Comparison of ENCODE assay signal across 27 mouse cellular contexts in the genomic region with DNA sequence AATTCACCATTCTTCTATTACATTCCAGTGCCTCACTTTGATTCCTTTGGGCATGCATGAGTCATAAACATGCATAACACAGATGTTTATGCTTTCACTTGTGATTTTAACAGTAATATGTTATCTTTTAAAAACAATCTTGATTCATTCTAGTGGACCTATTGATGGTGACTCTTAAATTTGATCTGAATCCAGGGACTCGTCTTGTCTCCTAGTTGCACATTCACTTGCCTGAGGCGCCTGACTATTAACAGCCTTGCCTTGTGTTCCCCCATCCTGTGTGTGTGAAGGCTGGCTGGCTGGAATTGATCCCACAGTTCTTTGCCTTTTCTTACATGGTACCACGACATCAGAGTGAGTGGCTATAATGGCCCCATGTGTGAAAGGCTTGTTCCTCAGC.
"Had no signal": no experiment of that assay in that cellular context is flagged by ENCODE, and none has a peak within 500 bp of the region (broad histone marks: within the 10 kb centered on the region; RNA-seq: fewer than 3 reads in every experiment).

No protein-coding gene starts in this region.

- H3K4me3 ChIP-seq: limb, embryonic 10.5 days; limb, embryonic 12.5 days; limb, embryonic 13.5 days; limb, embryonic 15.5 days; liver, embryonic 12.5 days; liver, embryonic 13.5 days; liver, embryonic 15.5 days; lung, embryonic 15.5 days; megakaryocyte, embryonic 14.5 days; midbrain, embryonic 10.5 days; midbrain, embryonic 12.5 days; midbrain, embryonic 13.5 days; midbrain, embryonic 15.5 days; myocyte had no signal

- DNase-seq: left cerebral cortex, postnatal 4 days; liver; liver, embryonic 13.5 days; liver, postnatal 0 days; lung, adult 18-20 months; lung, adult 2 months; lung, embryonic 14.5 days; lung, postnatal 10 days; lung, postnatal 14 days; lung, postnatal 36 days; lung, postnatal 4 days; midbrain, embryonic 14.5 days had no signal

- H3K27me3 ChIP-seq: limb, embryonic 12.5 days; limb, embryonic 13.5 days; limb, embryonic 15.5 days; liver, embryonic 12.5 days; liver, embryonic 13.5 days; liver, embryonic 15.5 days; lung, embryonic 15.5 days; megakaryocyte, embryonic 14.5 days; midbrain, embryonic 12.5 days; midbrain, embryonic 13.5 days; midbrain, embryonic 15.5 days had no signal

- H3K27ac ChIP-seq: limb, embryonic 10.5 days; limb, embryonic 12.5 days; limb, embryonic 13.5 days; limb, embryonic 15.5 days; liver, embryonic 12.5 days; liver, embryonic 13.5 days; liver, embryonic 14.5 days; liver, embryonic 15.5 days; lung, embryonic 15.5 days; macrophage; midbrain, embryonic 10.5 days; midbrain, embryonic 12.5 days; midbrain, embryonic 13.5 days; midbrain, embryonic 15.5 days had no signal

- H3K4me1 ChIP-seq: limb, embryonic 10.5 days; limb, embryonic 12.5 days; limb, embryonic 13.5 days; limb, embryonic 15.5 days; liver, embryonic 12.5 days; liver, embryonic 13.5 days; liver, embryonic 15.5 days; lung, embryonic 15.5 days; megakaryocyte, embryonic 14.5 days; midbrain, embryonic 12.5 days; midbrain, embryonic 13.5 days; midbrain, embryonic 15.5 days had no signal

- H3K36me3 ChIP-seq: limb, embryonic 10.5 days; limb, embryonic 12.5 days; limb, embryonic 13.5 days; limb, embryonic 15.5 days; liver, embryonic 12.5 days; liver, embryonic 13.5 days; liver, embryonic 15.5 days; lung, embryonic 15.5 days; midbrain, embryonic 10.5 days; midbrain, embryonic 12.5 days; midbrain, embryonic 13.5 days; midbrain, embryonic 15.5 days had no signal
